Mouse (Mus musculus) midbrain, postnatal 0 days (tissue): Measurements from ENCODE around the gene Gm12888. TPM values are rescaled to one million over a fixed set of nuclear protein-coding genes. Genes with fewer than 3 reads are reported as not detected.
"Not testable (repeated sequence)": the region's sequence is repeated elsewhere in the genome, so short reads cannot be mapped to it uniquely, and the experiment has no call there.

ENCODE experiments used
- ATAC-seq: fragments of 200-750 bp; cut with Nextera tagmentation; 2 replicates; pipeline ENCODE4 v1.8.0; 2017; ENCODE audit warnings: moderate number of reproducible peaks, mild to moderate bottlenecking, moderate TSS enrichment, moderate library complexity; ENCODE audit not compliant: low FRiP score
- DNase-seq: peaks from one replicate; pipeline ENCODE4 v3.0.0-alpha.2; 2015; ENCODE audit warnings: low spot score
- H3K27ac ChIP-seq: fragments of 300-500 bp; sonication (generic); 2 replicates; pipeline ENCODE4 v1.5.1; 2014; ENCODE audit warnings: low read depth, mild to moderate bottlenecking, low read length, mixed read lengths
- H3K27me3 ChIP-seq: fragments of 300-500 bp; sonication (generic); 2 replicates; pipeline ENCODE4 v1.6.1; 2014; ENCODE audit warnings: low read length, control low read depth, mixed read lengths; ENCODE audit not compliant: insufficient read depth
- H3K36me3 ChIP-seq: fragments of 300-500 bp; sonication (generic); 2 replicates; pipeline ENCODE4 v1.6.1; 2014; ENCODE audit warnings: low read length, control low read depth, mixed read lengths; ENCODE audit not compliant: insufficient read depth
- H3K4me1 ChIP-seq: fragments of 300-500 bp; sonication (generic); 2 replicates; pipeline ENCODE4 v1.6.1; 2014; ENCODE audit warnings: mild to moderate bottlenecking, control low read depth, antibody characterized with exemption, low read length, mixed read lengths; ENCODE audit not compliant: insufficient read depth
- H3K4me2 ChIP-seq: fragments of 300-500 bp; sonication (generic); 2 replicates; pipeline ENCODE4 v1.6.1; 2014; ENCODE audit warnings: low read depth, mild to moderate bottlenecking, low read length, mixed read lengths; ENCODE audit not compliant: poor library complexity, severe bottlenecking
- H3K4me3 ChIP-seq: fragments of 300-500 bp; sonication (generic); 2 replicates; pipeline ENCODE4 v1.5.1; 2014; ENCODE audit warnings: low read depth, mild to moderate bottlenecking, low read length, moderate library complexity
- H3K9ac ChIP-seq: fragments of 300-500 bp; sonication (generic); replicated peaks from 2 replicates; pipeline ENCODE4 v1.6.1; 2014; ENCODE audit warnings: mild to moderate bottlenecking, low read length, moderate library complexity, mixed read lengths; ENCODE audit not compliant: poor library complexity, severe bottlenecking
- H3K9me3 ChIP-seq: fragments of 300-500 bp; sonication (generic); 2 replicates; pipeline ENCODE4 v1.6.1; 2016; ENCODE audit warnings: low read length, control low read depth
- WGBS: fragments of 180-500 bp; shearing (Covaris S2); extraction: QIAGEN DNeasy Blood & Tissue Kit; methylation state at CpG from one replicate; pipeline ENCODE4 v1.1.7; 2014; 5-methylcytosine and 5-hydroxymethylcytosine counted together
- polyA plus RNA-seq: library from polyadenylated mRNA; unstranded; fragments of >200 nt; fragmentation: Nextera tagmentation; extraction: Ambion mirVana; gene quantifications from 2 replicates; pipeline ENCODE4 v1.2.1, GENCODE M21; 2015
- total RNA-seq: library from RNA; depleted of rRNA; stranded (reverse); fragments of >200 nt; gene quantifications from 2 replicates; pipeline ENCODE4 v1.2.3, GENCODE M21; 2014; rRNA removed

Gene Gm12888
- total RNA-seq (not detected in 2 replicates), polyA plus RNA-seq (not detected in 2 replicates)

GRCm38 (mm10) chr4:121324817-121325216, at the start of gene Gm12888:
Gene Gm12888 (minus strand): TSS chr4:121324917.
- H3K27me3 ChIP-seq, ATAC-seq, H3K36me3 ChIP-seq, H3K4me1 ChIP-seq, H3K4me3 ChIP-seq, H3K9ac ChIP-seq, DNase-seq, H3K4me2 ChIP-seq, H3K27ac ChIP-seq: not testable (repeated sequence)
- peaks cover 15% of the 10 kb centered on the region; the same call in 1 of the 2 replicates for H3K9me3 ChIP-seq
- 51% methylated on average over 3 of the region's 5 CpGs for WGBS

Other genes starting within 250 kb of the Gm12888 start
- gene Zmpste24, start 226.7 kb downstream of the Gm12888 start, total RNA-seq = 18.6 and 19.9 TPM in 2 replicates
- gene Zmpste24, start 226.7 kb downstream of the Gm12888 start, polyA plus RNA-seq = 17.0 and 18.0 TPM in 2 replicates
- not detected in 2 replicates for gene Tmco2, start 215.7 kb downstream of the Gm12888 start, total RNA-seq
- gene Tmco2, start 215.7 kb downstream of the Gm12888 start, polyA plus RNA-seq = 0.30 TPM in 1 of 2 replicates, not detected in the other
- 32.1 and 40.8 TPM in 2 replicates for gene Rlf, start 109.8 kb downstream of the Gm12888 start, total RNA-seq
- gene Rlf, start 109.8 kb downstream of the Gm12888 start, polyA plus RNA-seq = 14.9 and 19.4 TPM in 2 replicates
- not detected in 2 replicates for gene Gm12886, start 98.2 kb upstream of the Gm12888 start, total RNA-seq
- not detected in 2 replicates for gene Gm12886, start 98.2 kb upstream of the Gm12888 start, polyA plus RNA-seq